ENCODE assay signal across 16 mouse cellular contexts in genomic region chr2:57211049-57212001, GRCm38 (mm10).
"Had no signal": no experiment of that assay in that cellular context is flagged by ENCODE, and none has a peak within 500 bp of the region (broad histone marks: within the 10 kb centered on the region; RNA-seq: fewer than 3 reads in every experiment).

No protein-coding gene starts in this region.

- DNase-seq: kidney, adult 9 months; kidney, postnatal 14 days; liver, embryonic 13.5 days; liver, postnatal 0 days; lung, postnatal 14 days; spleen, adult 18-20 months; thymus, postnatal 4 days had no signal

- H3K4me2 ChIP-seq: liver, embryonic 13.5 days; lung, embryonic 15.5 days; midbrain, embryonic 11.5 days; midbrain, embryonic 15.5 days; neural tube, embryonic 13.5 days had no signal

- H3K36me3 ChIP-seq: limb, embryonic 10.5 days; liver, embryonic 13.5 days; lung, embryonic 15.5 days; midbrain, embryonic 15.5 days; neural tube, embryonic 13.5 days had no signal

- H3K4me1 ChIP-seq: liver, embryonic 13.5 days; lung, embryonic 15.5 days; midbrain, embryonic 15.5 days had no signal

- H3K27me3 ChIP-seq: liver, embryonic 13.5 days; lung, embryonic 15.5 days; megakaryocyte, embryonic 14.5 days; midbrain, embryonic 15.5 days; neural tube, embryonic 13.5 days had no signal

- H3K9ac ChIP-seq: liver, embryonic 13.5 days; liver, postnatal 0 days; lung, embryonic 15.5 days; midbrain, embryonic 15.5 days; neural tube, embryonic 13.5 days had no signal

- H3K4me3 ChIP-seq: left cerebral cortex, adult 2 months; limb, embryonic 10.5 days; liver, embryonic 13.5 days; lung, embryonic 15.5 days; megakaryocyte, embryonic 14.5 days; midbrain, embryonic 15.5 days; neural tube, embryonic 13.5 days had no signal

- H3K9me3 ChIP-seq: limb, embryonic 10.5 days; liver, embryonic 13.5 days; lung, embryonic 15.5 days; megakaryocyte, embryonic 14.5 days; midbrain, embryonic 15.5 days; neural tube, embryonic 13.5 days had no signal

- H3K27ac ChIP-seq: left cerebral cortex, adult 2 months; limb, embryonic 10.5 days; liver, embryonic 13.5 days; lung, embryonic 15.5 days; macrophage; midbrain, embryonic 15.5 days; neural tube, embryonic 13.5 days had no signal

- ATAC-seq: inflammation-experienced regulatory T-cells, adult 6 months; liver, postnatal 0 days; midbrain, embryonic 15.5 days had no signal
